Mouse (Mus musculus): Measurements from ENCODE around the gene Pomp.

GRCm38 (mm10) chr5:147845319-147845718 lies 14.9 kb upstream of the Pomp start:
- no peak for TF ChIP-seq POLR2A (IDR thresholded peaks at IDR 0.05; ENCODE audit: insufficient read depth, low read depth, low read length)
- no peak for TF ChIP-seq CTCF (IDR thresholded peaks at IDR 0.05; ENCODE audit: insufficient read depth, low read depth, low read length)

Data from olfactory bulb, adult 2 months (tissue).